Mouse (Mus musculus) cerebellum, postnatal 10 days (tissue): ENCODE measurements at regions not wholly inside any gene's neighbourhood (a gene's known extent, or its start where the extent isn't known, plus 50 kb on each side); places are given as distances from the start of the nearest gene placed in this dataset.

ENCODE experiments used
- DNase-seq, 2 experiments: peaks; one replicate each; pipeline ENCODE4 v3.0.0; 2021; ENCODE audit warnings: mixed read lengths in 2 of 2

DNA sequence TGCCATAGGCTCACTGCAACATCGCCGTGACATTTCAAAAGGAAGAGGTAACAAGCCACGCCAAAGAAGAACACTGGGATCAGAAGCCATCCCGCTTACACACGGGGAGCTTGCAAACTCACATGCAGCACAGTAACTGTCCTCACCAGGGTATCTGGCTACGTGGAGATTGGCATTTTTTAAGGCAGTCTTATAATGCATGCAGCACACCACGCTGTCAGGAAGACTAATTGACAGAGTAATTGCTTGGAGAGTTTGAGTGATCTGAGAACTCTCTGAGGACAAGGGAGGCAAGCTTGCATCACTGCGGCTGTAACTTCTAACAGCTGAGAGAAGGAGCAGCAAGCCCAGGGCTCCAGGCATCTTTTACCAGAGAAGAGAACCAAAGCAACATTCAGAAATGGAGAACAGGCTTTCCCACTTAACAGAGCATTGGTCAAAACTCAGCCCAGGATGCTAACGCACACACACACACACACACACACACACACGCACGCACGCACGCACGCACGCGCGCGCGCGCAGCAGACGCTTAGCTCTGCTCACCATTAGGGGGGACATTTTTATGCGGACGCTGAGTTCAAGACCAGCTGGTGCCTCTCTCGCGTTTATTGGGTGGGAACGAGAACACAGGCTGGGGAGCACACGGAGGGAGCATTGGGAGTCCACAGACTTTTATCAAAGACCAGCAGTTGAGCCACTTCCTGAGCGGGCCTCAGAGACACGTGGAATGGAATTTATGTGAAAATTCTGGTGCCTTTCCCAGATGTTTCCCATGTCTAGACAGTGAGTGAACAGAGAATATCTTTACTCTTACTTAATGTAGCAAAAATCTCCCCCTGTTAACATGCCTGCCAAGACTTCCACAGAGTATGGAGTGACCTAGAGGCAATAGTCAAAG lies 66.6 kb downstream of the 1700129C05Rik start:
- peak; percentile 14 to 21 for DNase-seq

DNA sequence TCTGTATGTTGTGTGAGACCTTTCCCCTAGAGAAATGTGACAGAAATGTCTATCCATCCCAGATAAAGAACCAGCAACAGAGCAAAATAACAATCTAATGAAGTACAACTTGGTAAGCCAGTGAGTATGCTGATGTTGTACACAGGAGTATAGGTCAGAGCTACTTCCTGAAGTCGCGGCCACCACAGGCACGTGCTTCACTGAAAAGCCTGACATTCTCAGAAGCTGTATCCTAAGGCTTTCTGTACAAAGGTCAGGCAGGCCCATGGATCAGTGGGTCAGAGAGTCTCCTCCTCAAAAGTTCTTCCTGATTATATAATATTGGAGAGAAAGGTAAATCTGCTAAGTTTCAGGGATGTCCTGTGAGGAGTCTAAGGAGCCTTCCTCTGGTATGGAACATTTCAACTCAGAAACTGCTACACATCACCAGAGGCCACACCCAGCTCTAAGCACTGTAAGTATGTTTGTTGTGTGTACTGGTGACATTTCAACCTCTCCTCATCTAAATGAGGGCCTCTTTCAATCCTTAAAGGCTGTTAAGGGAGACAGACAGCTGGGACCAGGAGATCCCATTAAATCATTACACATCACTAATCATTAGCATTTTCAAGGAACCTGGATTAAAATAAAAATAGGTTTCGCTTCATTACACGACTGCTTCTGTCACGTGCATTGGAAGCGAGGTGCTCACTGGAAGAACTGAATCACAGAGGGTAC lies 70.2 kb downstream of the 1700129C05Rik start:
- DNase-seq: no peak

DNA sequence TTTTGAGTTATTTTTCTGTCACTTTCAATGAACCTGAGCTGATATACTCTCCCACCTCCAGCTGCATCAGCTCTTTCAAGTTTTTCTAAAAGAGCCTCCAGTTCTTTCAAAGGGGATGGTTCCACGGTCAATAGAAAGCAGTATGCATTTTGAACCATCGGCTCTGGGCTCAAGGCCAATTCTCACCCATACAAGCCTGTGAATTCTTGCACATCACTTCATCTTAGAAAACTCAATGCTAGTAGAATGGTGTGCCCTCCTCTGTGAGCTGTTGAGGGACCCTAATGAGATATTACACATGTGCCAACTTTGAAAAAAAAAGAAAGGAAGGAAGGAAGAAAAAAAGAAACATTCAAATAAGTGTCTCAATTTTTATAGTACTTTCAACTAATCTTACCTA lies 72.6 kb downstream of the 1700129C05Rik start:
- no peak for DNase-seq

DNA sequence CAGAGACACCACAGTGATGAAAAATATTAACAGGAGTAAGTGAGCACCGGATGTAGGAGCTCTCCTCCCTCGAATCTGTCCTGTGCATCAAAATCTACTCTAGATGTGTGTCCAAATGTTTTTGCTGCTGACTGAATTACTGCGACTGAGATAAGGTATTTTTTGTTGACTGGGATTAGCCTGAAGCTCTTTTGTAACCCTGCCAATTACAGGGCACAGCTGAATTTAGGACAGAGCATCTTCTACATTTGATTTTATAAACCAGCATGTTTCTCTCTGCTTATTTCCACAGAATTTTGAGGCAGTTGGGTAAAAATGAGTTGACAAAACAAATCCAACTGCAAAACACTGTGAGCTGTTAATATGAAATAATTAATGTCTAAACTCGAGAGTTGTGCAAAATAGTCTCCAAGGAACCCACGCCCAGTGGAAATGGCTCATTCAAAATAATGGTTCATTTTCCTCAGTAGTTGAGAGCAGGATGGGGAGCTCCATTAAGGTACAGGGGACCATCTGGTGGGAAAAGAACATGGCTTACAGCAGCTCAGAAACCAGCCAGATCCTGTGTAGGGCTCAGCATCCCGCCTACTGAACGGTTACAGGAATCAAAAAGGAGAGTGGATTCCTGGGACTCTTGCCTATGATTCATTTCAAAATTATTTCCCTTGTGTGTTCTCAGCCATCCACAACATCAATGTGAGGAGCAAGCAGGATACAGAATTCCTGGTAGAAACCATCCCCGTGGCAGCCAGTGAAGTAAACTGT lies 76.1 kb downstream of the 1700129C05Rik start:
- DNase-seq: peak in 1 of 2 experiments; percentile 24

DNA sequence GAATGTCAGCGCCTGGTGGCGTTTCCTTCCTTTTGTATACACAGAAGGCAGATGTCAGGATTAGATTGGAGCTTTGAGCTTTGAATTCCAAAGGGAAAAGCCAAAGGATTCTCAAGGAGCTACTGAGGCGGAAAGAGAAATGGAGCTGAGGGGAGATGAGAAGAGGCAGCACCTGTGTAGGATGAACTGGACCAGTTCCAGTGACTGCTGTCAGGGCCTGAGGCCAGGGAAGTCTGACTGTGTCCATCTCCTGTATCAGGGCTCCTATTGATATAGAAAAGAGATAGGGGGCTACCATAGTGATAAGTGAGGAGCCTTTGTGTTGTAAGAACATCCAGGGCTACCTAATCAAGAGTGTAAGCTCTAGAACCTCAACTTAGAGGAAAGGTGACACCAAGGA lies 79.5 kb downstream of the 1700129C05Rik start:
- peak; percentile 71 to 78 for DNase-seq

GRCm38 (mm10) chr14:59056832-59057231 lies 85.9 kb downstream of the 1700129C05Rik start:
- no peak for DNase-seq

DNA sequence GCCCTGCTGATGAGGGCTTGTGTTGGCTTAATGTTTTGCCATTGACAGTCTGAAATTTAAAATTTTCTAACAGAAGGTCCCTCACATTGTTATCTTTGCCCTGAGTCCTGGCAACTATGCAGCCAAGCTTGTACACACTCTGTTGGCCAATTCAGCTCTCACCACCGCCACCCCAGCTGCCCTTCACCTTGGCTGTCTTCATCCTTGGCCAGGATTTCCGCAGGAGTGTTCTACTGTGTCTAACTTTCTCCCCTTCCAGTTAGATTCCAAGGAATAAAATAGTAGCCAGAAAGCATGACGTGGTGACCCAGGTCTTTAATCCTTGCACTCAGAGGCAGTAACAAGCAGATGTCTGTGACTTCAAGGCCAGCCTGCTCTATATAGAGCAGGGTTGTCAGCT lies 87.4 kb downstream of the 1700129C05Rik start:
- DNase-seq: peak; percentile 41 to 44

GRCm38 (mm10) chr14:59052421-59052820 lies 90.3 kb downstream of the 1700129C05Rik start:
- no peak for DNase-seq

DNA sequence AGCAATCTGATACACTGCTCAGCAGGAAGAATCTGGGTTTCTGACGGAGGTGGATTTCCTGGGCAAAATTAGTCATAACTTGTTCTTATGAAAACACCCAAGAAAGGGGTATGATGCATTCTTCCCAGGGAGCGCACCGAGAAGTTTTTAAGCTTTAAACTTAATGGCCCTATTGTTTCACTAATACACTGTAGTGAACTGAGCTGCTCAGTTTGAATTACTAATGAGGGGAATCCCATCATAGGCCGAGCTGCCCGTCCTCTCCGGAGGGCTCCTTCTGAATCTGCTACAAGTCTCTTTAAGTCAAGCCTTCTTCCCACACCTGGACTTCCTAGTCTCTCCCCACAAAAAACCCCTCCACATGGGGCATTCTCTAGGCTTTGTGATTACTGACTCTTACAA lies 91.2 kb downstream of the 1700129C05Rik start:
- DNase-seq: no peak

- DNase-seq: no peak
These were observed 97.0 kb downstream of the 1700129C05Rik start for GRCm38 (mm10) chr14:59045687-59046086.

GRCm38 (mm10) chr14:59045235-59045634 lies 97.5 kb downstream of the 1700129C05Rik start:
- DNase-seq: no peak

DNA sequence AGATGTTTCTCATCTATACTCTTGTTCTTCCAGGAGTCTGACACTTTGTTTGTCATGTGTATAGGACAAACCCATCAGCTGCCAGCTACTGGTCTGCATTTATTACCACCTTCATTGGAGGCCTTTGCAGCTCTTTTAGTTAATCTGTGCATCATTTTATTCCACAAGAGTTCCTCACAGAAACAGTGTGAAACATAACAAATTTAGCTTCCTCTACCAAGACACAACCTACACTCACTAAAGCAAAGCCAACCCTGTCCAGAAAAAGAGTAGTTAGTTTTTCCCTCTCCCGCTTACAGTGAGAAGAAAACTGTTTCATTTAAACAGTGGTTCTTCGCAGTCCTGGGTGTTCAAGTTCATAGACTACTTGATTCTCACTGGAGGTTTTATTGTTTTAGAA lies 100.5 kb downstream of the 1700129C05Rik start:
- no peak for DNase-seq

DNA sequence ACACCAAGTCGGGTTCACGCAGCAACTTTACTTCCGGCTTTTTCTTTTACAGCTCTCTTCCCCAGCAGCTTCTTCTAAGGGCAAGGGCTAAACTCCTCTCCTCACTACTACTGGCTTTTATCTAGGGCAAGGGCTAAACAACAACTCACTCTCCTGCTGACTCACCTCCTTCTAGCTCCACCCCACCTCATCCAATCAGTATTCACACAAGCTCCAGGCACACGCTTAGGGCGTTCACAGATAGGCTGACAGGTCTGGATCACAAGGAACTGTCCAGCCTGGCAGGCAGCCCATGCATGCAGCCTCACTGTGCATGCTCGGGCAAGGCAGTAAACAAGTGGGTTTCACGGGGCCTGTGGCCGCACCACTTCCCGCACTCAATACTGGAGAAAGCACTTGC lies 116.9 kb downstream of the 1700129C05Rik start:
- peak; percentile 9 to 11 for DNase-seq

- DNase-seq: no peak
These were observed 133.2 kb downstream of the 1700129C05Rik start for GRCm38 (mm10) chr14:59009534-59009933.

- peak; percentile 11 to 19 for DNase-seq
These were observed 143.5 kb downstream of the 1700129C05Rik start for GRCm38 (mm10) chr14:58999106-58999778.

DNA sequence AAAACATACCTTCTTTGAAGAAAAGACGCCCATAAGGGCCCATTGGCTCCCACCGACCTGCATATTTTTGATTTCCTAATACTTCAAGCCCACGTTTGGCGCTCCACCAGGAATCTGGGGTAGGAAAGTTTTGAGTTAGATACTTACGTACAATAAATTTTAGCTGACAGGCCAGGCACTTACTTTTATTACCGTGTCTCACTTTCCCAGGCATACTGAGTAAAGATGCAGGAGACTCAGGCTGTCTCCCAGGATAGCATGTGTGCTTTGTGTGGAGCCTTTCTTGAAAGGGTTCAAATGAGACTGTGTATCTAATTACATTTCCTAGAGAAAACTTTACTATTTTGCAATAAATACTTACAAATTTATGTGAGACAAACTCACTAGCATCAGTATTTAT lies 147.7 kb downstream of the 1700129C05Rik start:
- no peak for DNase-seq

DNA sequence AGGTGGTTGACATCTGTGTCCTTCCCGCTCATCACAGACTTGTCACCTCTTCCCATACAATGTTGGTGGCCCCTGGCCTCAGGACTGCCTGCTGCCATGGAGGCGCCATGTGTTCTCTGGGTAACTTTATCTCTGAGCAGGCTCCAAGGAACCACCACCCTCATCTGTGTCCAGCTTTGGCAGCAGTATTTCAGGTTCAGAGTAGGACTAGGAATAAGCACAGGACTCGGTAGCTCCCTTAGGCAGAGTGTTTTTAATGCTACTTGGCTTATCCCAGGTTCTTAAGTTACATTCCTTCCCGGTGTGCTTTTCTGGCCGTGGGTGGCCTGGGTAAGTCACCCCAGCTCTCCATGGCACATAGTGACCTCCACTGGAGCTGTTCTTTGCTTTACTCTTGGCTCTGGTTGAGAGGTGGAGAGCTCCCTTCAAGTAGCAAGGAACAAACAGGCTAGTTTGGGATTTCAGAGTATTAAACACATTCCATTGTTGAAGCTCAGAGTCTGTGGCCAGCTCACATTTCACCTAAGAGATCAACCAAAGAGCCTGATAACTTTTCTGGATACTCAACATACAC lies 153.0 kb downstream of the 1700129C05Rik start:
- DNase-seq: no peak

- peak in 1 of 2 experiments; percentile 9 for DNase-seq
These were observed 155.0 kb downstream of the 1700129C05Rik start for GRCm38 (mm10) chr14:58987688-58988087.

GRCm38 (mm10) chr14:58985838-58986237 lies 156.9 kb downstream of the 1700129C05Rik start:
- DNase-seq: peak in 1 of 2 experiments; percentile 9

DNA sequence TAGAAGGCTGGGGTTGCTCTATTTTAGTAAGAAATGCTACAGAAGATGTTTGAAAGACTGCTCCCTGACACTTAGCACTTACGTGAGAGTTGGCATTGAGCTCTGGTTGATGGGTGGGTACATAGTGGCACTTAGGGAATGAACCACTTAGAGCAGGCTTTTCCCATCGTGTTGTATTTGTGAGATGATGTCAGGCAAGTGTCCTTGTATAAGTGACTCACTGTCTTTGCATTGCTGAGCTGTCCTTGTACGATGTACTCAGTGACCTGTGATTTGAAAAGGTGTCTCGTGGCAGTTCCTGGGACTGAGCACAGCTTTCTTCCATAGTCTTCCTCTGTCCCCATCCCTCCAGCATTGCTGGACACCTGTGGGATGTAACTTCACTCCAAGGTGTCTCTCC lies 165.9 kb downstream of the 1700129C05Rik start:
- DNase-seq: no peak

- DNase-seq: no peak
These were observed 173.4 kb downstream of the 1700129C05Rik start for GRCm38 (mm10) chr14:58969248-58969647.

DNA sequence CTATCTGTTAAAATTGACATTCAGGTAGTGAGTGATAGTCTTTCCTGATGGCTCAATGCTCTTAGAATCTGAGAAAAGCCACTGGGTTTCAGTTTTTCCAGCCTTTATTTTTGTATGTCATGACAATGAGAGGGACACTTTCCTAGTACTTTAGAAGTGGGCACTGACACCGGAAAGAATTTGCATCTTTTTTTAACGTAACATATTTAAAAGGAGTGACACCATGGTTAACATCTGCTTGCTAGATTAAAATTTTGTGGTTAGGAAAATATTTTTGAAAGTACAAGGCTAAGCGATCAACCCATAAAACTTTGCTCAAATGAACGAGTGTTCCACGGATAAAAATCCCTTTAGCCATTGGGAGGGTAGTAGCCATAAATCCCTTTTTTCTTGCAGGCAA lies 174.7 kb downstream of the 1700129C05Rik start:
- DNase-seq: no peak
